Mouse (Mus musculus) erythroblast, embryonic 14.5 days (primary cell): Measurements from ENCODE around the gene Nifk.

ENCODE experiments used
- GATA1 ChIP-seq: IDR thresholded peaks from 2 replicates; pipeline ENCODE4 v1.6.1; 2012; ENCODE audit warnings: low read length, inconsistent platforms, mixed read lengths
- TAL1 ChIP-seq: IDR thresholded peaks from 3 replicates; pipeline ENCODE4 v1.6.1; 2012; ENCODE audit warnings: low read length, inconsistent platforms, mixed read lengths

DNA sequence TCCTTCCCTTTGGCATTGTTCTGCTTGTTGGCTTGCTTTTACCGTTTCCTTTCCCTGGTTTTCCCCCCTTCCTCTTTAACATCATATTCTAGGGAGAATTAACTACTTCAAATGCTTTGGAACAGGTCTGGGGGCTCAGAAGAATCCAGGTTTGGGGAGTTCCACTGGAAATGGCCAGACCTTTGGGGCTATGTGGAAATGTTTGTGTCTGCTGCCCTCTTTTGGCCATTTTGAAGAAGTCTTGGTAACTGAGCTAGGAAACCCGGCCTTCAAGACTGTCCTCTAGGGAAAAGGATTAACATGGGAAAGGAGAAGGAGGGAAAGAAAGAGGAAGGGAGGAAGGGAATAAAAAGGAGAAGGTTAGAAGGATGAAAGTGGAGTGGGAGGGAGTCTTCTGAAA, 46.5 kb upstream of the Nifk start:
- TF ChIP-seq TAL1 = no peak
- TF ChIP-seq GATA1 = no peak
